Mouse (Mus musculus) erythroblast, embryonic 14.5 days (primary cell): ENCODE measurements at regions not wholly inside any gene's neighbourhood (a gene's known extent, or its start where the extent isn't known, plus 50 kb on each side); places are given as distances from the start of the nearest gene placed in this dataset.

Source experiments
- GATA1 ChIP-seq: IDR thresholded peaks from 2 replicates; pipeline ENCODE4 v1.6.1; 2012; ENCODE audit warnings: low read length, inconsistent platforms, mixed read lengths
- TAL1 ChIP-seq: IDR thresholded peaks from 3 replicates; pipeline ENCODE4 v1.6.1; 2012; ENCODE audit warnings: low read length, inconsistent platforms, mixed read lengths

GRCm38 (mm10) chr16:29945376-29945890 lies 118.8 kb upstream of the Hes1 start:
- TF ChIP-seq TAL1, result no peak
- TF ChIP-seq GATA1, result no peak
